Mouse (Mus musculus): ENCODE data around the gene 2700097O09Rik. TPM values are rescaled to one million over a fixed set of nuclear protein-coding genes. Genes with fewer than 3 reads are reported as not detected.

Gene 2700097O09Rik
- polyA plus RNA-seq, 2 experiments = 28.3 to 31.1 TPM

DNA sequence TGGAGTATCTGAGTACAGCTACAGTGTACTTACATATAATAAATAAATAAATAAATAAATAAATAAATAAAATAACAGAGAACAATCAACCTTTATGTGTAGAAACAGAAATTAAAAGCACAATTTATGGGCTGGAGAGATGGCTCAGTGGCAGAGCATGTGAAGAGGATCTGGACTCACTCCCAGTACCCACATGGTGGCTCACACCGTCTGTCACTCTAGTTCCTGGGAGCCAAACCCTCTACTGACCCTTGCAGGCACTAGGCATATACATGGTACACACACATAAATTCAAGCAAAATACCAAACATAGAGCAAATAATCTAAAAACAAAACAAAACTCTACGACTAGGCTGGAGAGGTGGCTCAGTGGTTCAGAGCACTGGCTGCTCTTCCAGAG is 4.6 kb downstream of the 2700097O09Rik start:
- TF ChIP-seq POLR2A (IDR thresholded peaks at IDR 0.05; ENCODE audit: borderline replicate concordance, extremely low read depth, insufficient read depth, insufficient read length) = no peak
- Histone ChIP-seq H3K9ac (ENCODE audit: low read depth, low read length, severe bottlenecking) (no peak overlapping the region), H3K27ac (replicated peaks; ENCODE audit: low read depth, low read length) (no peak overlapping the region), H3K36me3 (ENCODE audit: control insufficient read depth, insufficient read depth, low read length) (0 out of 2 replicates have a peak, but pooled peaks cover 2% of the 10 kb centered on the region), H3K4me1 (ENCODE audit: control insufficient read depth, insufficient read depth, low read length) (no peaks in the 10 kb centered on the region), H3K27me3 (ENCODE audit: control insufficient read depth, insufficient read depth, low read length) (no peaks in the 10 kb centered on the region), H3K4me2 (replicated peaks; ENCODE audit: low read depth, low read length, severe bottlenecking) (no peak overlapping the region), H3K4me3 (replicated peaks; ENCODE audit: low read length) (no peak overlapping the region), H3K9me3 (ENCODE audit: control insufficient read depth, low read length) (no peaks in the 10 kb centered on the region)
- DNase-seq (ENCODE audit: low spot score) = no peak
- no peak for ATAC-seq (ENCODE audit: low FRiP score, low read depth)
- 99% methylated on average over 2 of the region's 2 CpGs for WGBS

GRCm38 (mm10) chr12:55073686-55074085 is 6.2 kb downstream of the 2700097O09Rik start:
- H3K4me3 ChIP-seq (replicated peaks; ENCODE audit: low read length) = no peak overlapping the region
- no peaks in the 10 kb centered on the region for H3K9me3 ChIP-seq (ENCODE audit: control insufficient read depth, low read length)
- no peak overlapping the region for H3K9ac ChIP-seq (ENCODE audit: low read depth, low read length, severe bottlenecking)
- H3K36me3 ChIP-seq (ENCODE audit: control insufficient read depth, insufficient read depth, low read length) = 0 out of 2 replicates have a peak, but pooled peaks cover 2% of the 10 kb centered on the region
- 94% methylated on average over 7 of the region's 7 CpGs for WGBS
- ATAC-seq (ENCODE audit: low FRiP score, low read depth) (no peak), DNase-seq (ENCODE audit: low spot score) (no peak)
- no peak overlapping the region for H3K27ac ChIP-seq (replicated peaks; ENCODE audit: low read depth, low read length)
- no peak overlapping the region for H3K4me2 ChIP-seq (replicated peaks; ENCODE audit: low read depth, low read length, severe bottlenecking)
- no peaks in the 10 kb centered on the region for H3K27me3 ChIP-seq (ENCODE audit: control insufficient read depth, insufficient read depth, low read length)
- no peak for TF ChIP-seq POLR2A (IDR thresholded peaks at IDR 0.05; ENCODE audit: borderline replicate concordance, extremely low read depth, insufficient read depth, insufficient read length)
- H3K4me1 ChIP-seq (ENCODE audit: control insufficient read depth, insufficient read depth, low read length) = no peaks in the 10 kb centered on the region

DNA sequence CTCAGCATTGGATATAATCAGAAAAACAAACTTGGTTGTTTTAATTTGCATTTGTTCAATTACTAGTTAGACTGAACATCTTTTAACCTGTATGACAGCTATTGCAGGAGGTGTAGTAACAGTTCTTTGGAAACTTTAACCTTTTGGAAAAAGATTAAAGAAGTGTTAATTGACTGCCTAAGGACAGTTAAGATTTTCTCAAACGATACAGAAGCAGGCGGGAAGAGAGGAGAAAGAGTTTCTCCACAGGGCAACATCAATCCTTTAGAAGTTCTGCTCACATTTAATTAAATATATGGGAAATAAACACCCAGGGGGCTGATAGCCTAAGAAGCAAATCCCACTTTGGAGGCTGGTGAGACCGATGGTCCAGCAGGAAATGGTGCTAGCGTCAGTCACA is 7.4 kb downstream of the 2700097O09Rik start:
- Histone ChIP-seq H3K27me3 (ENCODE audit: control insufficient read depth, insufficient read depth, low read length) (no peaks in the 10 kb centered on the region), H3K4me3 (replicated peaks; ENCODE audit: low read length) (no peak overlapping the region), H3K36me3 (ENCODE audit: control insufficient read depth, insufficient read depth, low read length) (0 out of 2 replicates have a peak, but pooled peaks cover 2% of the 10 kb centered on the region), H3K9ac (ENCODE audit: low read depth, low read length, severe bottlenecking) (no peak overlapping the region), H3K4me1 (ENCODE audit: control insufficient read depth, insufficient read depth, low read length) (no peaks in the 10 kb centered on the region), H3K4me2 (replicated peaks; ENCODE audit: low read depth, low read length, severe bottlenecking) (no peak overlapping the region), H3K9me3 (ENCODE audit: control insufficient read depth, low read length) (no peaks in the 10 kb centered on the region), H3K27ac (replicated peaks; ENCODE audit: low read depth, low read length) (no peak overlapping the region)
- ATAC-seq (ENCODE audit: low FRiP score, low read depth) (no peak), DNase-seq (ENCODE audit: low spot score) (no peak)
- no peak for TF ChIP-seq POLR2A (IDR thresholded peaks at IDR 0.05; ENCODE audit: borderline replicate concordance, extremely low read depth, insufficient read depth, insufficient read length)
- 43% methylated on average over 4 of the region's 4 CpGs for WGBS

- DNase-seq (ENCODE audit: low spot score) (no peak), ATAC-seq (ENCODE audit: low FRiP score, low read depth) (no peak)
- 79% methylated on average over 1 of the region's 1 CpGs for WGBS
- Histone ChIP-seq H3K36me3 (ENCODE audit: control insufficient read depth, insufficient read depth, low read length) (peaks cover 8% of the 10 kb centered on the region; the same call in 1 of the 2 replicates), H3K9ac (ENCODE audit: low read depth, low read length, severe bottlenecking) (no peak overlapping the region), H3K27ac (replicated peaks; ENCODE audit: low read depth, low read length) (no peak overlapping the region), H3K4me2 (replicated peaks; ENCODE audit: low read depth, low read length, severe bottlenecking) (no peak overlapping the region), H3K4me1 (ENCODE audit: control insufficient read depth, insufficient read depth, low read length) (no peaks in the 10 kb centered on the region), H3K27me3 (ENCODE audit: control insufficient read depth, insufficient read depth, low read length) (no peaks in the 10 kb centered on the region), H3K9me3 (ENCODE audit: control insufficient read depth, low read length) (no peaks in the 10 kb centered on the region), H3K4me3 (replicated peaks; ENCODE audit: low read length) (no peak overlapping the region)
- no peak for TF ChIP-seq POLR2A (IDR thresholded peaks at IDR 0.05; ENCODE audit: borderline replicate concordance, extremely low read depth, insufficient read depth, insufficient read length)
These were observed 17.8 kb downstream of the 2700097O09Rik start for GRCm38 (mm10) chr12:55062141-55062540.

DNA sequence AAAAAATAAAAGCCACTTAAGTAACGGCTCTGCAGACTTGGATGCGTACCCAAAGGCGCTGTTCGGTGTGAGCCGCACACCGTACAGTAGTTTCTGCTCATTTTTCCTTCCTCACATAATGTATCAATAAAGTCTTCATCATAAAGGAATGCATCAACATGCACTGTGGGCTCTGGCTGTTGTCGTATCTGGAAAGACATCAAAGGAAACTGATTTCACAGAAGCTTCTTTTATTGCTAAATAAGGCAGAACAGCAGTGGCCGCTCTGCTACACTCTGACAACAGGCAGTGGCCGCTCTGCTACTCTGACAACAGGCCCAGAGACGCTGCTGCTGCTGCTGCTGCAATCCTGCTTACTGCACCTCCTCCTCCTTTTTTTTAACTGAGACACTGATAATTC is 18.9 kb downstream of the 2700097O09Rik start:
- H3K4me2 ChIP-seq (replicated peaks; ENCODE audit: low read depth, low read length, severe bottlenecking) = no peak overlapping the region
- DNase-seq (ENCODE audit: low spot score) (peak; percentile 24), ATAC-seq (ENCODE audit: low FRiP score, low read depth) (no peak)

More for the DNA sequence above, 18.9 kb downstream of the 2700097O09Rik start:
- WGBS = 61% methylated on average over 10 of the region's 10 CpGs
- H3K4me1 ChIP-seq (ENCODE audit: control insufficient read depth, insufficient read depth, low read length) = no peaks in the 10 kb centered on the region
- no peaks in the 10 kb centered on the region for H3K9me3 ChIP-seq (ENCODE audit: control insufficient read depth, low read length)
- H3K9ac ChIP-seq (ENCODE audit: low read depth, low read length, severe bottlenecking) = no peak overlapping the region
- no peaks in the 10 kb centered on the region for H3K27me3 ChIP-seq (ENCODE audit: control insufficient read depth, insufficient read depth, low read length)
- no peak overlapping the region for H3K27ac ChIP-seq (replicated peaks; ENCODE audit: low read depth, low read length)
- H3K36me3 ChIP-seq (ENCODE audit: control insufficient read depth, insufficient read depth, low read length) = peaks cover 9% of the 10 kb centered on the region; the same call in 1 of the 2 replicates
- TF ChIP-seq POLR2A (IDR thresholded peaks at IDR 0.05; ENCODE audit: borderline replicate concordance, extremely low read depth, insufficient read depth, insufficient read length) = no peak
- no peak overlapping the region for H3K4me3 ChIP-seq (replicated peaks; ENCODE audit: low read length)

Data from limb, embryonic 14.5 days (tissue).